Mouse (Mus musculus) heart, embryonic 12.5 days (tissue): ENCODE data around the gene Ywhab. TPM values are rescaled to one million over a fixed set of nuclear protein-coding genes. Genes with fewer than 3 reads are reported as not detected.
A peak's percentile ranks its signal among the peaks of the same experiment; 100 is the strongest.

Experiments
- ATAC-seq: fragments of 200-750 bp; cut with Nextera tagmentation; 2 replicates; pipeline ENCODE4 v1.8.0; 2017; ENCODE audit warnings: moderate TSS enrichment, moderate library complexity; ENCODE audit not compliant: insufficient number of reproducible peaks, low FRiP score
- H3K27ac ChIP-seq: fragments of 300-500 bp; sonication (generic); 2 replicates; pipeline ENCODE4 v1.5.1; 2016; ENCODE audit warnings: mild to moderate bottlenecking, moderate library complexity; ENCODE audit not compliant: poor library complexity, severe bottlenecking
- H3K27me3 ChIP-seq: fragments of 300-500 bp; sonication (generic); replicated peaks from 2 replicates; pipeline ENCODE4 v1.6.1; 2016; ENCODE audit warnings: mild to moderate bottlenecking, moderate library complexity
- H3K36me3 ChIP-seq: fragments of 300-500 bp; sonication (generic); 2 replicates; pipeline ENCODE4 v1.6.1; 2016; ENCODE audit warnings: mild to moderate bottlenecking, moderate library complexity
- H3K4me1 ChIP-seq: fragments of 300-500 bp; sonication (generic); replicated peaks from 2 replicates; pipeline ENCODE4 v1.6.1; 2016; ENCODE audit warnings: mild to moderate bottlenecking
- H3K4me2 ChIP-seq: fragments of 300-500 bp; sonication (generic); 2 replicates; pipeline ENCODE4 v1.6.1; 2016; ENCODE audit warnings: mild to moderate bottlenecking, moderate library complexity
- H3K4me3 ChIP-seq: fragments of 300-500 bp; sonication (generic); 2 replicates; pipeline ENCODE4 v1.5.1; 2016; ENCODE audit warnings: mild to moderate bottlenecking
- H3K9ac ChIP-seq: fragments of 300-500 bp; sonication (generic); 2 replicates; pipeline ENCODE4 v1.6.1; 2016; ENCODE audit warnings: mild to moderate bottlenecking, moderate library complexity
- H3K9me3 ChIP-seq: fragments of 300-500 bp; sonication (generic); replicated peaks from 2 replicates; pipeline ENCODE4 v1.6.1; 2016; ENCODE audit warnings: mild to moderate bottlenecking, moderate library complexity
- WGBS: fragments of 180-500 bp; shearing (Covaris S2); methylation state at CpG from one replicate; pipeline ENCODE4 v1.1.7; 2016; 5-methylcytosine and 5-hydroxymethylcytosine counted together
- polyA plus RNA-seq: library from polyadenylated mRNA; unstranded; fragments of >200 nt; fragmentation: Nextera tagmentation; extraction: Ambion mirVana; gene quantifications from 2 replicates; pipeline ENCODE4 v1.2.1, GENCODE M21; 2016

The Ywhab gene
- polyA plus RNA-seq, 1 experiment from 2014 or later: 270 TPM

DNA sequence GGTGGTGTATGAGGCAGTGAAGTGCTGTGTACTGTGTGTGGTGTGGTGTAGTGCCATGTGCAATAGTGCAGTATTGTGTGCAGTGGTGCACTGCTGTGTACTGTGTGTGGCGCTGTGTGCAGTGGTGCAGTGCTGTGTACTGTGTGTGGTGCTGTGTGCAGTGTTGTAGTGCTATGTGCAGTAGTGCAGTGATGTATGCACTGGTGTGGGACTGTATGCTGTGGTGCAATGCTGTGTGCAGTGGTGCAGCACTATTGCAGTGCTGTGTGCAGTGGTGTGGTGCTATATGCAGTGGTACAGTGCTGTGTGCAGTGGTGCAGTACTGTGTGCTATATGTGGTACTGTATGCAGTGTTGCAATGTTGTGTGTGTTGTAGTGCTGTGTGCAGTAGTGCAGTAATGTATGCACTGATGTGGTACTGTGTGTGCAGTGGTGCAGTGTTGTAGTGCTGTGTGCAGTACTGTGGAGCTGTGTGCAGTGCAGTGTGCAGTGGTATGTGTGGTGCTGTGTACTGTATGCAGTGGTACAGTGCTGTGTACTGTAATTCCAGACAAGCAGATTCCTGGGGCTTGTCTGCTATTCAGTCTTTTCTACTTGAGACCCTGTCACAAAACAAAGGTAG lies 43.8 kb downstream of the Ywhab start:
- 90% methylated on average over 1 of the region's 1 CpGs for WGBS
- Histone ChIP-seq H3K27ac (no peak overlapping the region), H3K4me3 (no peak overlapping the region), H3K9me3 (no peaks in the 10 kb centered on the region), H3K4me1 (peaks cover 7% of the 10 kb centered on the region), H3K4me2 (no peak overlapping the region), H3K36me3 (no peaks in the 10 kb centered on the region), H3K27me3 (0 out of 2 replicates have a peak, but pooled peaks cover 4% of the 10 kb centered on the region), H3K9ac (no peak overlapping the region)
- 0 out of 2 replicates have a peak, but pooled peaks have one; percentile 43 for ATAC-seq

DNA sequence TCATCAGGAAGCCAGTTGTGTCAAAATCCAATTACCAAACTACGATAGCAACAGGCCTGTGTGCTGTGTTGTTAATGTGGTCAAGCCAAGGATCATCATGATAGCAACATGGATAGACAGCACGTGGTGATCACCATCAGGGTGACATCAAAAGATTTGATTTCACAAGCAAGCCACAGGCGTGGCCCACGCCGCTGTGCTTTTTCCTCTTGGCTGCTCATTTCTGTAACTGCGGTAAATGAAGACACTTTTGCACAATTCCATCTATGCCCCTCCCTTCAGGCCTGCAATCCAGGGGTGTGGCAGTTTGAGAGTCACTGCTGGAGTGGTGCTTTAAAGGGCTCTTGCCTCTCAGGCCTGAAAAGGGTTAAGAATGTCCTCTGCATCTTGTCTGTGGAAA lies 46.2 kb downstream of the Ywhab start:
- 86% methylated on average over 6 of the region's 6 CpGs for WGBS
- Histone ChIP-seq H3K4me2 (no peak overlapping the region), H3K9ac (no peak overlapping the region)

DNA sequence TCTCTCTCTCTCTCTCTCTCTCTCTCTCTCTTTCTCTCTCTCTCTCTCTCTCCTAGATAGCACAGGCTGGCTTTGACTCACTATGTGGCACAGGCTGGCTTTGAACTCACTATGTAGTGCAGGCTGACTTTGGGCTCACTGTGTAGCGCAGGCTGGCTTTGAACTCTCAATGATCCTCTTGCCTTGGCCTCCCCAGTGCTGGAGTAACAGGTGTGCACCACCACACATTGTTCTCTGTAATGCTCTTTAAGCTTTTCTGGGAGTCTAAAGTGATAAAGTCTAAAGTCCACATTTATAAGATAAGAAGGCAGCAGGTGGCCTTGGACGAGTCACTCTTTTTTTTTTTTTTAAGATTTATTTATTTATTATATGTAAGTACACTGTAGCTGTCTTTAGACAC lies 46.8 kb downstream of the Ywhab start:
- Histone ChIP-seq H3K4me2 (no peak overlapping the region), H3K9me3 (no peaks in the 10 kb centered on the region), H3K27ac (no peak overlapping the region), H3K4me1 (peaks cover 5% of the 10 kb centered on the region), H3K9ac (no peak overlapping the region), H3K36me3 (no peaks in the 10 kb centered on the region), H3K4me3 (no peak overlapping the region), H3K27me3 (0 out of 2 replicates have a peak, but pooled peaks cover 6% of the 10 kb centered on the region)
- WGBS: 71% methylated on average over 2 of the region's 2 CpGs
- ATAC-seq: no peak

More for the DNA sequence above, 46.2 kb downstream of the Ywhab start:
- H3K4me3 ChIP-seq: no peak overlapping the region
- H3K27ac ChIP-seq: no peak overlapping the region
- 0 out of 2 replicates have a peak, but pooled peaks cover 6% of the 10 kb centered on the region for H3K27me3 ChIP-seq
- ATAC-seq: no peak
- H3K36me3 ChIP-seq: no peaks in the 10 kb centered on the region
- no peaks in the 10 kb centered on the region for H3K9me3 ChIP-seq
- H3K4me1 ChIP-seq: peaks cover 7% of the 10 kb centered on the region

DNA sequence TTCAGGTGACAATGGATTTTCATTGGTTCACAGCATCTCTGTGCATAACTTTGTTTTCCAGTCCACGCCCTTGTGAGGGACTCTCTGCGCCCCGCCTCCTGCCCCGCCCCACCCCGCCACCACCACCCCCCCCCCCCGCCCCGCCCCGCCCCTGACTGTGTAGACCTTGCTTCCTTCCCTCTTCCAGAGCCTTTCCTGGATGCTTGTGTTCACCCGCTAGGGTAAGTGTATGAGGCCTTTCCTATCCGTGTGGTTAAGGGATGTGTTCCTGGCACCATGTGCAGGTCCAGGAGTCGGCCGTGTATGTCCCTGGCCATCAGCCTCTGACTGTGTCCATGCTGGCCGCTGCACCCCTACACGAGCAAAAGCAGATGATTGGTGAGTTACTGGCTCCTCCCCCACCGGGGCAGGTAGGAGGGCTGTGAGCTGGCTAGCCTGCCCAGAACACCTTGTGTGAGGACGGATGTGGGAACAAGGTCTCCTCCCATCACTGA lies 52.5 kb downstream of the Ywhab start:
- peak; percentile 88 for ATAC-seq
- WGBS: 5% methylated on average over 12 of the region's 16 CpGs

DNA sequence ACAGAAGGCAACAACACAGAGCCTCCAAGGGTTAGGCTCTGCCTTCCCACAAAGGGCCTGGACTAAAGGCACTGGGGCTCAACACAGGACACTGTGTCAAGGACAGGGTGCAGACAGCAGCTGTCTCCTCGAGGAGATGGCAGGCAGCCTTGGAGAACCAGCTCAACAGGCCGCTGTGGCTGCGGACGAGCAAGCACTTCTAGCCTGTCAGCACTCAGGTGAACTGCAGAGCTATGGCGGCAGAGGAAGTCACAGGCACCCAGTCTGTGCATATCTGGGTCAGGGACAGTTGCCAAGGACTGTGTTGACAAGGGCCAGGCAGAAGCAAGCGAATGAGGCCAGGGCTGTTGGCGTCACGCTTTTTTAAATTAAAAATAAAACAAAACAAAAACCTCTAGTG lies 59.0 kb downstream of the Ywhab start:
- Histone ChIP-seq H3K27ac (peak overlapping the region; percentile 37), H3K4me1 (peaks cover 20% of the 10 kb centered on the region), H3K9ac (no peak overlapping the region), H3K36me3 (peaks cover 48% of the 10 kb centered on the region), H3K9me3 (no peaks in the 10 kb centered on the region), H3K4me3 (no peak overlapping the region), H3K27me3 (no peaks in the 10 kb centered on the region), H3K4me2 (peak overlapping the region; percentile 24; the same call in 1 of the 2 replicates)
- WGBS: 45% methylated on average over 8 of the region's 8 CpGs
- ATAC-seq: peak; percentile 84; the same call in 1 of the 2 replicates

More for the DNA sequence above, 52.5 kb downstream of the Ywhab start:
- no peak overlapping the region for H3K27ac ChIP-seq
- H3K4me3 ChIP-seq: peak overlapping the region; percentile 36
- peaks cover 3% of the 10 kb centered on the region for H3K36me3 ChIP-seq
- H3K9ac ChIP-seq: no peak overlapping the region
- H3K4me2 ChIP-seq: peak overlapping the region; percentile 60
- no peaks in the 10 kb centered on the region for H3K9me3 ChIP-seq
- peaks cover 5% of the 10 kb centered on the region; the same call in 1 of the 2 replicates for H3K4me1 ChIP-seq
- 0 out of 2 replicates have a peak, but pooled peaks cover 6% of the 10 kb centered on the region for H3K27me3 ChIP-seq

DNA sequence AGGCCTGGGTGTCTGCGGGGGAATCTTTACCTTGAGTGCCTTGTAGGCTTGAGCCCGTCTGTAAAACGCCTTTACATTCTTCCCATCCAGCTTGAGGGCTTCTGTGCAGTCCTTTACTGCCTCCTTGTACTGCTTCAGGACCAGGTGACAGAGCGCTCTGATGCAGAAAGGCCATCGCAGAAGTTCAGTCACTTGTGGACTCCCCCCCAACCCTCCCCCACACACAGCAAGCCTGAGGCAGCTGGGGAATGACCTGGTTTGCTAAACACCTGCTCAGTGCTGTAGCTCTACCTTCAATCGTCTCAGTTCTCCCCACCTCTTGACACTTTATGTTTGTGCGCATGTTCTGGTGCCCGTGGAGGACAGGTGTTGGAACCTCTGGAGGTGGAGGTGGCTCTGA lies 59.9 kb downstream of the Ywhab start:
- H3K4me1 ChIP-seq: peaks cover 20% of the 10 kb centered on the region
- ATAC-seq: no peak
- no peaks in the 10 kb centered on the region for H3K9me3 ChIP-seq
- peaks cover 57% of the 10 kb centered on the region for H3K36me3 ChIP-seq
- no peak overlapping the region for H3K4me3 ChIP-seq
- 88% methylated on average over 8 of the region's 8 CpGs for WGBS
- no peaks in the 10 kb centered on the region for H3K27me3 ChIP-seq
- H3K27ac ChIP-seq: no peak overlapping the region
- no peak overlapping the region for H3K4me2 ChIP-seq
- no peak overlapping the region for H3K9ac ChIP-seq

DNA sequence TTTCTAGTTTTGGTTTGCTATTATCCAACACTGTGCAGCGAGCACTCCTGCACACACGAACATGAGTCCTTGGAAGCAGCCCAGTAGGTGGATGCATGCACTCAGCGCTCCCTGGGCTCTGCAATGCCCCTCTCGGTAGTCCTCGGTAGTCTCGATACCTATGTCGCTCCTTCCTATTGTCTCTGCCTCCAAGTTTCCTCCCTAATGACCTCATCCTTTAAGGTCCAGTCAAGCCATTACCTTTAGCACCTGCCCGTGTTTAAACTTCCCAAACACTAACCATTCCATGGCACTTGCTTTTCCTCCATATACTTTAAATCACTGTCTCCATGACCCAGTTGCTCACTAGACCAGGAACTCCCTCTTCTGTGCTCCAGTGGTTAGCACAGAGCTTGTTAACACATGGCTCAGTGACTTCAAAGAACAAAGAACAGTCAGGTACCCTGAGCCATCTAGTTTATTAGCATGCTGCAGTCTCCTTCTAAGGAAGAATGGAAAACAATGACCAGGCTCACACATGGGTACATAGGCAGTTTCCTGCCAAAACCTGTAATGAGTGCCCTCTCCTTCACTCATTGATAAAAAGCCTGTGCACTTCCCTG lies 65.0 kb downstream of the Ywhab start:
- Histone ChIP-seq H3K4me3 (no peak overlapping the region), H3K4me2 (no peak overlapping the region), H3K36me3 (peaks cover 86% of the 10 kb centered on the region), H3K9me3 (no peaks in the 10 kb centered on the region), H3K9ac (no peak overlapping the region), H3K27ac (no peak overlapping the region), H3K4me1 (peaks cover 15% of the 10 kb centered on the region), H3K27me3 (no peaks in the 10 kb centered on the region)
- WGBS: 91% methylated on average over 8 of the region's 8 CpGs
- no peak for ATAC-seq

Other genes starting within 250 kb of the Ywhab start
- gene Ada, start 244.7 kb upstream of the Ywhab start, polyA plus RNA-seq: 3.6 and 3.7 TPM in 2 replicates
- gene Ccn5, start 174.1 kb upstream of the Ywhab start, polyA plus RNA-seq: 0.14 and 0.26 TPM in 2 replicates
- gene Kcnk15, start 141.3 kb upstream of the Ywhab start, polyA plus RNA-seq: not detected in 2 replicates
- 0.65 and 0.77 TPM in 2 replicates for gene Rims4, start 76.3 kb upstream of the Ywhab start, polyA plus RNA-seq
- gene Pabpc1l, start 30.5 kb downstream of the Ywhab start, polyA plus RNA-seq: 0.96 and 1.0 TPM in 2 replicates
- gene Stk4, start 75.4 kb downstream of the Ywhab start, polyA plus RNA-seq: 22.1 and 23.4 TPM in 2 replicates
- 55.7 and 56.6 TPM in 2 replicates for gene Tomm34, start 76.2 kb downstream of the Ywhab start, polyA plus RNA-seq
- gene Kcns1, start 176.2 kb downstream of the Ywhab start, polyA plus RNA-seq: 0.15 and 0.18 TPM in 2 replicates
- gene Wfdc5, start 187.8 kb downstream of the Ywhab start, polyA plus RNA-seq: not detected in 2 replicates
- gene Wfdc12, start 195.6 kb downstream of the Ywhab start, polyA plus RNA-seq: not detected in 2 replicates
- not detected in 2 replicates for gene Wfdc15a, start 205.2 kb downstream of the Ywhab start, polyA plus RNA-seq
- not detected in 2 replicates for gene Wfdc15b, start 226.7 kb downstream of the Ywhab start, polyA plus RNA-seq
- not detected in 2 replicates for gene Svs2, start 243.5 kb downstream of the Ywhab start, polyA plus RNA-seq